Mouse (Mus musculus): ENCODE results near the gene Gm20388.

GRCm38 (mm10) chr8:124301935-124302555, 4391.4 kb downstream of the Gm20388 start:
- TF ChIP-seq GATA1 (IDR thresholded peaks at IDR 0.05; ENCODE audit: borderline replicate concordance, low read length) (no peak), CTCF (IDR thresholded peaks at IDR 0.05; ENCODE audit: low read depth, low read length) (no peak), POLR2AphosphoS5 (IDR thresholded peaks at IDR 0.05; ENCODE audit: insufficient replicate concordance, low read depth, low read length) (no peak), TAL1 (conservative IDR thresholded peaks at IDR 0.05; ENCODE audit: low read depth, low read length) (no peak), GATA2 (IDR thresholded peaks at IDR 0.05; ENCODE audit: borderline replicate concordance, low read depth, low read length) (no peak)

Data from G1E (cell line).